Mouse (Mus musculus) stomach, postnatal 0 days (tissue): ENCODE data around the gene Msl3l2. TPM values are rescaled to one million over a fixed set of nuclear protein-coding genes. Genes with fewer than 3 reads are reported as not detected.

Experiments used
- ATAC-seq: fragments of 200-750 bp; cut with Nextera tagmentation; 2 replicates; pipeline ENCODE4 v1.8.0; 2017; ENCODE audit not compliant: low FRiP score, low TSS enrichment
- DNase-seq: peaks from one replicate; pipeline ENCODE4 v3.0.0-alpha.2; 2016; ENCODE audit warnings: low spot score
- H3K27ac ChIP-seq: fragments of 300-500 bp; sonication (generic); replicated peaks from 2 replicates; pipeline ENCODE4 v1.5.1; 2014; ENCODE audit warnings: mild to moderate bottlenecking, control low read depth
- H3K27me3 ChIP-seq: fragments of 300-500 bp; sonication (generic); 2 replicates; pipeline ENCODE4 v1.6.1; 2014; ENCODE audit warnings: low read length; ENCODE audit not compliant: control insufficient read depth, insufficient read depth
- H3K36me3 ChIP-seq: fragments of 300-500 bp; sonication (generic); 2 replicates; pipeline ENCODE4 v1.6.1; 2014; ENCODE audit warnings: low read length, mixed read lengths; ENCODE audit not compliant: control insufficient read depth, insufficient read depth
- H3K4me1 ChIP-seq: fragments of 300-500 bp; sonication (generic); replicated peaks from 2 replicates; pipeline ENCODE4 v1.6.1; 2014; ENCODE audit warnings: antibody characterized with exemption; ENCODE audit not compliant: control insufficient read depth, insufficient read depth
- H3K4me2 ChIP-seq: fragments of 300-500 bp; sonication (generic); replicated peaks from 2 replicates; pipeline ENCODE4 v1.6.1; 2014; ENCODE audit warnings: low read depth, mild to moderate bottlenecking, control low read depth, moderate library complexity
- H3K4me3 ChIP-seq: fragments of 300-500 bp; sonication (generic); 2 replicates; pipeline ENCODE4 v1.5.1; 2014; ENCODE audit warnings: low read depth, low read length, control low read depth
- H3K9ac ChIP-seq: fragments of 300-500 bp; sonication (generic); 2 replicates; pipeline ENCODE4 v1.6.1; 2014; ENCODE audit warnings: mild to moderate bottlenecking, low read length, control low read depth, mixed read lengths
- H3K9me3 ChIP-seq: fragments of 300-500 bp; sonication (generic); 2 replicates; pipeline ENCODE4 v1.6.1; 2016; ENCODE audit warnings: low read length; ENCODE audit not compliant: control insufficient read depth
- CTCF ChIP-seq: IDR thresholded peaks from 2 replicates; pipeline ENCODE4 v1.5.1; 2016; ENCODE audit warnings: antibody characterized with exemption, low read depth, mild to moderate bottlenecking, moderate library complexity
- EP300 ChIP-seq: optimal IDR thresholded peaks from 2 replicates; pipeline ENCODE3; 2016; ENCODE audit warnings: antibody characterized with exemption
- WGBS: fragments of 180-500 bp; shearing (Covaris S2); extraction: QIAGEN DNeasy Blood & Tissue Kit; methylation state at CpG from one replicate; pipeline ENCODE4 v1.1.7; 2014; 5-methylcytosine and 5-hydroxymethylcytosine counted together
- polyA plus RNA-seq: library from polyadenylated mRNA; unstranded; fragments of >200 nt; fragmentation: Nextera tagmentation; extraction: Ambion mirVana; gene quantifications from 2 replicates; pipeline ENCODE4 v1.2.1, GENCODE M21; 2015

Msl3l2 gene
- 2.8 and 2.9 TPM in 2 replicates for polyA plus RNA-seq

- Histone ChIP-seq H3K9me3 (no peaks in the 10 kb centered on the region), H3K27me3 (no peaks in the 10 kb centered on the region), H3K4me3 (peak within 1 kb of the TSS; percentile 27), H3K36me3 (no peaks in the 10 kb centered on the region), H3K4me1 (no peaks in the 10 kb centered on the region), H3K27ac (0 out of 2 replicates have a peak within 1 kb of the TSS, but pooled peaks have one; percentile 1), H3K4me2 (peak within 1 kb of the TSS; percentile 45), H3K9ac (peak within 1 kb of the TSS; percentile 51)
- TF ChIP-seq EP300 (no peak), CTCF (peak; percentile 81)
- WGBS = 23% methylated on average over 18 of the region's 18 CpGs
- DNase-seq (peak; percentile 83), ATAC-seq (peak; percentile 97)
These were observed at the start of gene Msl3l2 for GRCm38 (mm10) chr10:56106333-56106995. Msl3l2 (plus strand) TSS chr10:56106917.

DNA sequence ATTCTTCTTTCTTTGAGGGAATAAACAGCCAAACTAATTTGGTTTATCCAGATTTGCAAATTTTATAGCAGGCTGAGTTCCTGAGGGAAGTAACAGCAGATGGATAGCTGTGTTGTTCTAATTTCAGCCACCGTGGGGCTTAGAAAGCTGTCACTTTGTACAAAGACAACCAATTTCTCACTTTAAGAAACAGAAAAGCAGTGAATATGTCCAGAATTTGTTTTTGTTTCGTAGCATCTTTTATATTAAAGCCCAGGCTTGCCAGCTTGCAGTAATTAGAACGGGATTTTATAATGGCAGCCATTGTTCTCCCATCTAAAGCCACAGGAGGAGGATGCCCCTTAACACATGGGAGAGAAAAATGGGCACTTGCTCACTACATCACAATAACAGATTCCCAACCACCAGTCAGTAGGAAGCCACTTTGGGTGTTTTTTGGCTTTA is 47.7 kb upstream of the Msl3l2 start:
- H3K27me3 ChIP-seq = no peaks in the 10 kb centered on the region
- no peak overlapping the region for H3K9ac ChIP-seq
- no peaks in the 10 kb centered on the region for H3K36me3 ChIP-seq

DNA sequence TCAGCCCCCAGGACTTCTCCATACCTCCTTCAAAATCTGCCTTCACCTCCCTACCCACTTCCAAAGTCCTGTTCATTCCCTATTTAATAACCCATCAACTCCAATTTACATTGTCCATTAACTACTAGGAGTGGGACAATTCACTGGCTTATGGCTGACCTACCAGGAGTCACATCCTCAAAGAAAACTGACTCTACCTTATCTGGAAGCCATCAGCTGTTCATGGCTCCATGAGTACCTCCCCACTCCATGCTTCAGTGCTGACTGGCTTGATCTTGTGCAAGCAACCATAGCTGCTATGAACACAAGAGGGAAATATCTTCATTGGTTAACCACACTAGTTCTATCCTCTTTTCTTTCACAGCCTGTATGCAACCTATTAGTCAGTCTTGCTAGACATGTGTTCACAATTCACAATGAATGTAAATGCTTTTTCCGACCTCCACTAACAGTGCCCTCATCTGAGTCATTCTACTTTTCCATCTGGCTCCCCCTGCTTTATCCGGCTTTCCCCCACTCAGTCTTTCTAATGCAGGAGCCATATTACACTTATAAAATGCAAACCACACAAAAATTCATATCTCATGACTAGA is 45.4 kb upstream of the Msl3l2 start:
- H3K27ac ChIP-seq = no peak overlapping the region
- 82% methylated on average over 2 of the region's 2 CpGs for WGBS
- H3K4me3 ChIP-seq = no peak overlapping the region
- TF ChIP-seq EP300 (no peak), CTCF (no peak)
- no peak for DNase-seq
- no peaks in the 10 kb centered on the region for H3K9me3 ChIP-seq
- no peaks in the 10 kb centered on the region for H3K27me3 ChIP-seq
- no peaks in the 10 kb centered on the region for H3K36me3 ChIP-seq
- no peak overlapping the region for H3K4me2 ChIP-seq
- no peak for ATAC-seq
- H3K9ac ChIP-seq = no peak overlapping the region
- no peaks in the 10 kb centered on the region for H3K4me1 ChIP-seq

More for the DNA sequence above, 47.7 kb upstream of the Msl3l2 start:
- Histone ChIP-seq H3K9me3 (no peaks in the 10 kb centered on the region), H3K4me3 (no peak overlapping the region), H3K4me1 (no peaks in the 10 kb centered on the region), H3K27ac (no peak overlapping the region), H3K4me2 (no peak overlapping the region)
- DNase-seq = no peak
- WGBS = 72% methylated on average over 3 of the region's 3 CpGs
- ATAC-seq = no peak
- TF ChIP-seq CTCF = no peak
- TF ChIP-seq EP300 = no peak

GRCm38 (mm10) chr10:56062746-56063145 is 44.0 kb upstream of the Msl3l2 start:
- DNase-seq (no peak), ATAC-seq (no peak)
- Histone ChIP-seq H3K4me3 (no peak overlapping the region), H3K27ac (no peak overlapping the region), H3K36me3 (no peaks in the 10 kb centered on the region), H3K4me2 (no peak overlapping the region), H3K27me3 (no peaks in the 10 kb centered on the region), H3K4me1 (no peaks in the 10 kb centered on the region), H3K9ac (no peak overlapping the region), H3K9me3 (no peaks in the 10 kb centered on the region)
- 96% methylated on average over 2 of the region's 2 CpGs for WGBS
- TF ChIP-seq CTCF (no peak), EP300 (no peak)

GRCm38 (mm10) chr10:56089714-56090113 is 17.0 kb upstream of the Msl3l2 start:
- TF ChIP-seq CTCF (no peak), EP300 (no peak)
- no peaks in the 10 kb centered on the region for H3K4me1 ChIP-seq
- WGBS = 72% methylated on average over 4 of the region's 4 CpGs
- no peak for DNase-seq
- no peaks in the 10 kb centered on the region for H3K27me3 ChIP-seq
- no peak for ATAC-seq
- H3K4me3 ChIP-seq = no peak overlapping the region
- no peak overlapping the region for H3K4me2 ChIP-seq
- H3K9ac ChIP-seq = no peak overlapping the region
- H3K9me3 ChIP-seq = no peaks in the 10 kb centered on the region
- no peak overlapping the region for H3K27ac ChIP-seq
- H3K36me3 ChIP-seq = no peaks in the 10 kb centered on the region

DNA sequence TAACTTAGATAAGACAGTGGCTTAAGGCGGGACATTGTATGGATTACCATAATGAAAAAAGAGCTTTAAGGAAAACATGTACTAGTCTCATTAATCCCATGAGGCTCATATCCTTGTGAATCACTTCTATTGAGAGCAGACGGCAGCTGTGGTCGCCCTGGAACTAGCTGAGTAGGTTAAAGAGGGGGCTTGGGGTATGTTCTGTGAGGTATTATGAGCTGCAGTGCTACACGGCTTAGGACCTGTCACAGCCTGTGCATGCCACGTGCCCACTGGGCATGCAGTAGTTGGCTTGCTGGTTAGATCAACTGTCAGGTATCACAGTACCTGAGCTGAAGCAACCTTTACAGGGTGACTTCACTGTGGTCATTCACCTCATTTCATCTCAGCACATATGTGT is 12.1 kb upstream of the Msl3l2 start:
- WGBS = 74% methylated on average over 5 of the region's 5 CpGs
- Histone ChIP-seq H3K4me1 (no peaks in the 10 kb centered on the region), H3K9me3 (no peaks in the 10 kb centered on the region), H3K9ac (no peak overlapping the region), H3K27me3 (no peaks in the 10 kb centered on the region), H3K4me3 (no peak overlapping the region), H3K36me3 (no peaks in the 10 kb centered on the region), H3K27ac (no peak overlapping the region), H3K4me2 (no peak overlapping the region)
- DNase-seq = no peak
- ATAC-seq = no peak
- TF ChIP-seq CTCF = no peak
- TF ChIP-seq EP300 = no peak
